Mouse (Mus musculus) lung, embryonic 16.5 days (tissue): ENCODE measurements around the gene Il12rb1. TPM values are rescaled to one million over a fixed set of nuclear protein-coding genes. Genes with fewer than 3 reads are reported as not detected.
A peak's percentile ranks its signal among the peaks of the same experiment; 100 is the strongest.

Experiments used
- ATAC-seq: fragments of 200-750 bp; cut with Nextera tagmentation; 2 replicates; pipeline ENCODE4 v1.8.0; 2017; ENCODE audit warnings: low read depth, mild to moderate bottlenecking, moderate library complexity
- H3K27ac ChIP-seq: fragments of 300-500 bp; sonication (generic); 2 replicates; pipeline ENCODE4 v1.5.1; 2014; ENCODE audit warnings: mild to moderate bottlenecking, control low read depth, low read length
- H3K27me3 ChIP-seq: fragments of 300-500 bp; sonication (generic); 2 replicates; pipeline ENCODE4 v1.6.1; 2014; ENCODE audit warnings: low read depth, low read length, mixed read lengths; ENCODE audit not compliant: control insufficient read depth, insufficient read depth
- H3K36me3 ChIP-seq: fragments of 300-500 bp; sonication (generic); 2 replicates; pipeline ENCODE4 v1.6.1; 2014; ENCODE audit warnings: low read length; ENCODE audit not compliant: control insufficient read depth, insufficient read depth
- H3K4me1 ChIP-seq: fragments of 300-500 bp; sonication (generic); replicated peaks from 2 replicates; pipeline ENCODE4 v1.6.1; 2014; ENCODE audit warnings: low read length, mixed read lengths; ENCODE audit not compliant: control insufficient read depth, insufficient read depth
- H3K4me2 ChIP-seq: fragments of 300-500 bp; sonication (generic); 2 replicates; pipeline ENCODE4 v1.6.1; 2014; ENCODE audit warnings: low read depth, low read length, control low read depth
- H3K4me3 ChIP-seq: fragments of 300-500 bp; sonication (generic); 2 replicates; pipeline ENCODE4 v1.5.1; 2014; ENCODE audit warnings: mild to moderate bottlenecking, low read length, control low read depth
- H3K9ac ChIP-seq: fragments of 300-500 bp; sonication (generic); 2 replicates; pipeline ENCODE4 v1.6.1; 2014; ENCODE audit warnings: low read length, control low read depth
- H3K9me3 ChIP-seq: fragments of 300-500 bp; sonication (generic); 2 replicates; pipeline ENCODE4 v1.6.1; 2016; ENCODE audit warnings: low read length; ENCODE audit not compliant: control insufficient read depth
- WGBS: fragments of 180-500 bp; shearing (Covaris S2); extraction: QIAGEN DNeasy Blood & Tissue Kit; methylation state at CpG from one replicate; pipeline ENCODE4 v1.1.7; 2014; 5-methylcytosine and 5-hydroxymethylcytosine counted together
- polyA plus RNA-seq: library from polyadenylated mRNA; unstranded; fragments of >200 nt; fragmentation: Nextera tagmentation; extraction: Ambion mirVana; gene quantifications from 2 replicates; pipeline ENCODE4 v1.2.1, GENCODE M21; 2015

The Il12rb1 gene
- polyA plus RNA-seq, 1 experiment from 2014 or later = 0.24 TPM

- no peak overlapping the region for H3K4me2 ChIP-seq
- no peaks in the 10 kb centered on the region for H3K36me3 ChIP-seq
- no peak for ATAC-seq
- H3K27me3 ChIP-seq = peaks cover 27% of the 10 kb centered on the region
- H3K4me1 ChIP-seq = peaks cover 39% of the 10 kb centered on the region
- H3K9ac ChIP-seq = no peak overlapping the region
- no peaks in the 10 kb centered on the region for H3K9me3 ChIP-seq
- 79% methylated on average over 2 of the region's 2 CpGs for WGBS
- no peak overlapping the region for H3K4me3 ChIP-seq
- no peak overlapping the region for H3K27ac ChIP-seq
Observed at GRCm38 (mm10) chr8:70795370-70795769, 12.9 kb upstream of the Il12rb1 start.

- peaks cover 29% of the 10 kb centered on the region for H3K4me1 ChIP-seq
- peaks cover 31% of the 10 kb centered on the region for H3K27me3 ChIP-seq
- no peak for ATAC-seq
- H3K4me2 ChIP-seq = peak overlapping the region; percentile 92
- peak overlapping the region; percentile 59 for H3K4me3 ChIP-seq
- H3K36me3 ChIP-seq = no peaks in the 10 kb centered on the region
- 2% methylated on average over 54 of the region's 54 CpGs for WGBS
- H3K9me3 ChIP-seq = no peaks in the 10 kb centered on the region
- H3K27ac ChIP-seq = no peak overlapping the region; the same call in 1 of the 2 replicates
- peak overlapping the region; percentile 69 for H3K9ac ChIP-seq
Observed at GRCm38 (mm10) chr8:70796403-70797080, 11.7 kb upstream of the Il12rb1 start.

- Histone ChIP-seq H3K4me1 (peaks cover 26% of the 10 kb centered on the region), H3K36me3 (no peaks in the 10 kb centered on the region), H3K27ac (no peak overlapping the region; the same call in 1 of the 2 replicates), H3K9ac (peak overlapping the region; percentile 64), H3K4me2 (peak overlapping the region; percentile 92), H3K4me3 (peak overlapping the region; percentile 59), H3K9me3 (no peaks in the 10 kb centered on the region), H3K27me3 (peaks cover 31% of the 10 kb centered on the region)
- ATAC-seq = peak; percentile 85
- WGBS = under 1% methylated on average over 57 of the region's 57 CpGs
Observed at GRCm38 (mm10) chr8:70797081-70798070, 10.9 kb upstream of the Il12rb1 start.

GRCm38 (mm10) chr8:70798281-70798680, 10.0 kb upstream of the Il12rb1 start:
- Histone ChIP-seq H3K4me1 (peaks cover 17% of the 10 kb centered on the region), H3K36me3 (no peaks in the 10 kb centered on the region), H3K27me3 (peaks cover 31% of the 10 kb centered on the region), H3K9ac (peak overlapping the region; percentile 64), H3K4me3 (peak overlapping the region; percentile 59), H3K4me2 (peak overlapping the region; percentile 92), H3K9me3 (no peaks in the 10 kb centered on the region), H3K27ac (no peak overlapping the region)
- no peak for ATAC-seq
- WGBS = 10% methylated on average over 15 of the region's 15 CpGs

GRCm38 (mm10) chr8:70800648-70801047, 7.6 kb upstream of the Il12rb1 start:
- Histone ChIP-seq H3K27ac (no peak overlapping the region), H3K9ac (no peak overlapping the region), H3K4me3 (no peak overlapping the region), H3K9me3 (no peaks in the 10 kb centered on the region), H3K4me1 (peaks cover 24% of the 10 kb centered on the region), H3K36me3 (no peaks in the 10 kb centered on the region), H3K4me2 (no peak overlapping the region), H3K27me3 (peaks cover 42% of the 10 kb centered on the region)
- 51% methylated on average over 10 of the region's 10 CpGs for WGBS
- ATAC-seq = no peak

GRCm38 (mm10) chr8:70801156-70801555, 7.1 kb upstream of the Il12rb1 start:
- H3K9me3 ChIP-seq = no peaks in the 10 kb centered on the region
- peaks cover 43% of the 10 kb centered on the region for H3K27me3 ChIP-seq
- H3K36me3 ChIP-seq = no peaks in the 10 kb centered on the region
- 26% methylated on average over 15 of the region's 15 CpGs for WGBS
- H3K27ac ChIP-seq = no peak overlapping the region
- no peak overlapping the region for H3K9ac ChIP-seq
- H3K4me3 ChIP-seq = no peak overlapping the region
- H3K4me2 ChIP-seq = no peak overlapping the region
- no peak for ATAC-seq
- H3K4me1 ChIP-seq = peaks cover 24% of the 10 kb centered on the region

- H3K27me3 ChIP-seq = peaks cover 43% of the 10 kb centered on the region
- no peak overlapping the region for H3K9ac ChIP-seq
- H3K4me3 ChIP-seq = no peak overlapping the region
- no peak overlapping the region for H3K27ac ChIP-seq
- H3K4me2 ChIP-seq = no peak overlapping the region
- no peak for ATAC-seq
- H3K4me1 ChIP-seq = peaks cover 18% of the 10 kb centered on the region
- H3K9me3 ChIP-seq = no peaks in the 10 kb centered on the region
- no peaks in the 10 kb centered on the region for H3K36me3 ChIP-seq
- WGBS = 69% methylated on average over 1 of the region's 1 CpGs
Observed at GRCm38 (mm10) chr8:70801830-70802229, 6.4 kb upstream of the Il12rb1 start.

GRCm38 (mm10) chr8:70802786-70803510, 5.3 kb upstream of the Il12rb1 start:
- no peak for ATAC-seq
- peaks cover 40% of the 10 kb centered on the region for H3K27me3 ChIP-seq
- H3K9ac ChIP-seq = no peak overlapping the region
- no peak overlapping the region for H3K27ac ChIP-seq
- H3K4me3 ChIP-seq = no peak overlapping the region
- H3K36me3 ChIP-seq = no peaks in the 10 kb centered on the region
- H3K4me1 ChIP-seq = peaks cover 15% of the 10 kb centered on the region
- no peaks in the 10 kb centered on the region for H3K9me3 ChIP-seq
- H3K4me2 ChIP-seq = no peak overlapping the region
- 49% methylated on average over 11 of the region's 11 CpGs for WGBS
